Mouse (Mus musculus) liver, embryonic 18 days (tissue): ENCODE results near the gene Gm14435. TPM values are rescaled to one million over a fixed set of nuclear protein-coding genes. Genes with fewer than 3 reads are reported as not detected.

Experiments used
- polyA plus RNA-seq: library from polyadenylated mRNA; depleted of rRNA; stranded (reverse); fragments of >200 nt; gene quantifications from 2 replicates; pipeline ENCODE4 v1.2.3, GENCODE M21; 2012; rRNA removed

Gene Gm14435
- polyA plus RNA-seq, result 0.36 and 0.51 TPM in 2 replicates

GRCm38 (mm10) chr2:176423294-176423693, at the start of gene Gm14435:
Gene Gm14435, plus strand, starts transcription at chr2:176423594.

Other genes with a start within 250 kb of the Gm14435 start
- 1.7 TPM in 1 of 2 replicates, not detected in the other for gene 2210418O10Rik, start 197.0 kb upstream of the Gm14435 start, polyA plus RNA-seq
- not detected in 2 replicates for gene Gm11009, start 104.1 kb upstream of the Gm14435 start, polyA plus RNA-seq
- 1.4 and 1.5 TPM in 2 replicates for gene Gm14434, start 63.2 kb downstream of the Gm14435 start, polyA plus RNA-seq
- gene Zfp967, start 97.5 kb downstream of the Gm14435 start, polyA plus RNA-seq, result not detected in 2 replicates
- 2.6 and 3.6 TPM in 2 replicates for gene Gm14308, start 212.8 kb downstream of the Gm14435 start, polyA plus RNA-seq
- 2.4 and 2.7 TPM in 2 replicates for gene Zfp973, start 246.9 kb downstream of the Gm14435 start, polyA plus RNA-seq